Comparison of ENCODE assay signal across 11 mouse cellular contexts in the genomic region with DNA sequence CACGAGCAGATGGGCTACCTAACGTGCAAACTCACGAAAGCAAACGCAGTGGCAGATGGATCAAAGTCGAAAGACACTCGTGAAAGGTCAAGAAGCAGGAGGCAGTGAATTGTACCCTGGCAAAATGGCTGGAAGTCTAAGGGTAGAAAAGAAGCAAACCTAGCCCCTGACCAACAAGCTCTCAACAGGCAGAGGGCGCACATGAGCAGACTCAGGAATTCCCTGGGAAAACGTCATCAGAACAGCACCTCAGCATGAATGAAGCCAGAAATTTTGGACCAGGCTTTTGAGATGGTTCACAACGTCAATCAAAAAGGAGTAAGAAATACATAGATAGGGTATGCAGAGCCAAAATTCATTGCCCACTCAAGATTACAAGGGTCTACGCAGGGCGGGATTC. TPM values are rescaled to one million over a fixed set of nuclear protein-coding genes. Genes with fewer than 3 reads are reported as not detected.
A peak's percentile ranks its signal among the peaks of the same experiment; 100 is the strongest.
DNase-seq lines count a peak whose midpoint lies in the region; ATAC-seq and TF ChIP-seq lines count a peak whose summit lies in the region.
"Not testable (repeated sequence)": the region's sequence is repeated elsewhere in the genome, so short reads cannot be mapped to it uniquely, and the experiment has no call there.
"Had no signal": no experiment of that assay in that cellular context is flagged by ENCODE, and none has a peak within 500 bp of the region (broad histone marks: within the 10 kb centered on the region; RNA-seq: fewer than 3 reads in every experiment).

No protein-coding gene starts in this region.

- not testable (repeated sequence) for H3K4me2 ChIP-seq in hindbrain, postnatal 0 days (ENCODE audit: low read depth, low read length)
- peak overlapping the region; percentile 32; the same call in 1 of the 2 replicates for H3K4me2 ChIP-seq in midbrain, embryonic 15.5 days

- not testable (repeated sequence) for H3K9me3 ChIP-seq in hindbrain, postnatal 0 days (ENCODE audit: low read length); midbrain, embryonic 15.5 days

- not testable (repeated sequence) for H3K9ac ChIP-seq in hindbrain, postnatal 0 days (replicated peaks; ENCODE audit: low read length); liver, adult 2 months (ENCODE audit: low read depth, low read length); midbrain, embryonic 15.5 days

- 3% methylated on average over 5 of the region's 11 CpGs for WGBS in hindbrain, postnatal 0 days
- WGBS in liver, adult 2 months = 12% methylated on average over 7 of the region's 11 CpGs
- WGBS in midbrain, embryonic 15.5 days = 10% methylated on average over 7 of the region's 11 CpGs

- not testable (repeated sequence) for H3K4me1 ChIP-seq in cortical plate, adult 2 months (ENCODE audit: control insufficient read depth, insufficient read depth, low read length); hindbrain, postnatal 0 days (ENCODE audit: insufficient read depth, low read length); liver, adult 2 months (ENCODE audit: control insufficient read depth, insufficient read depth, low read length); midbrain, embryonic 15.5 days; testis, adult 2 months (ENCODE audit: control insufficient read depth, insufficient read depth, low read length)

- H3K27me3 ChIP-seq in hindbrain, postnatal 0 days (ENCODE audit: insufficient read depth, low read length); liver, adult 2 months (ENCODE audit: control insufficient read depth, insufficient read depth, low read length); midbrain, embryonic 15.5 days (replicated peaks); testis, adult 2 months (ENCODE audit: control insufficient read depth, insufficient read depth, low read length): not testable (repeated sequence)

- H3K27ac ChIP-seq in cortical plate, adult 2 months (ENCODE audit: insufficient read depth, low read length); hindbrain, postnatal 0 days; layer of hippocampus, adult 2 months; liver, adult 2 months (replicated peaks; ENCODE audit: insufficient read depth, low read depth, low read length); midbrain, embryonic 15.5 days; testis, adult 2 months (ENCODE audit: control insufficient read depth, insufficient read depth, low read depth, low read length): not testable (repeated sequence)

- H3K4me3 ChIP-seq in cortical plate, adult 2 months (ENCODE audit: insufficient read depth, low read length); hindbrain, postnatal 0 days (ENCODE audit: low read length); layer of hippocampus, adult 2 months; liver, adult 2 months (ENCODE audit: insufficient read depth, low read depth, low read length); testis, adult 2 months (ENCODE audit: control insufficient read depth, low read depth, low read length): not testable (repeated sequence)
- 0 out of 2 replicates have a peak overlapping the region, but pooled peaks have one; percentile 18 for H3K4me3 ChIP-seq in midbrain, embryonic 15.5 days

- not testable (repeated sequence) for ATAC-seq in hindbrain, postnatal 0 days; midbrain, embryonic 15.5 days (replicated peaks)

- DNase-seq in ZHBTc4 (ENCODE audit: low read depth, low spot score) = peak; percentile 55
- DNase-seq in frontal cortex, postnatal 36 days (ENCODE audit: low spot score in 2 of 2) = peak; percentile 30 to 43
- DNase-seq in hindbrain, postnatal 0 days (ENCODE audit: low spot score) = peak; percentile 88
- DNase-seq in layer of hippocampus, adult 2 months (ENCODE audit: low spot score in 2 of 2) = peak in 1 of 2 experiments; percentile 45
- DNase-seq in liver, adult 2 months (ENCODE audit: extremely low read depth, low read depth, low spot score) = not testable (repeated sequence)

- TF ChIP-seq POLR2A in cortical plate, adult 2 months (IDR thresholded peaks at IDR 0.05; ENCODE audit: extremely low read depth, insufficient read depth, low read length); liver, adult 2 months (IDR thresholded peaks at IDR 0.05; ENCODE audit: extremely low read depth, insufficient read depth, low read length); testis, adult 2 months (IDR thresholded peaks at IDR 0.05; ENCODE audit: control insufficient read depth, low read depth, low read length): not testable (repeated sequence)

- peak; percentile 53 for TF ChIP-seq CTCF in cortical plate, adult 2 months (IDR thresholded peaks at IDR 0.05; ENCODE audit: extremely low read depth, insufficient read depth, low read length)
- TF ChIP-seq CTCF in hindbrain, postnatal 0 days (IDR thresholded peaks at IDR 0.05; ENCODE audit: low read depth) = peak; percentile 69
- peak; percentile 63 for TF ChIP-seq CTCF in layer of hippocampus, adult 2 months (conservative IDR thresholded peaks at IDR 0.05)
- TF ChIP-seq CTCF in liver, adult 2 months (IDR thresholded peaks at IDR 0.05; ENCODE audit: low read depth, low read length) = peak; percentile 32; the same call in 1 of the 2 replicates
- TF ChIP-seq CTCF in testis, adult 2 months (IDR thresholded peaks at IDR 0.05; ENCODE audit: control insufficient read depth, insufficient read depth, insufficient replicate concordance, low read depth, low read length) = peak; percentile 19; the same call in 1 of the 2 replicates

- not testable (repeated sequence) for H3K36me3 ChIP-seq in hindbrain, postnatal 0 days (ENCODE audit: insufficient read depth, low read length); liver, adult 2 months (ENCODE audit: control insufficient read depth, insufficient read depth, low read length); midbrain, embryonic 15.5 days (replicated peaks); testis, adult 2 months (ENCODE audit: control insufficient read depth, insufficient read depth, low read length)

- H3K79me2 ChIP-seq in liver, adult 2 months (ENCODE audit: control insufficient read depth, insufficient read depth, low read length) = not testable (repeated sequence)

RNA-seq across cellular contexts. Expression of a gene that starts 1.0 kb away (rescaled TPM):
- polyA plus RNA-seq in cortical plate, adult 2 months (2012; rRNA removed) = 0.15 and 0.31 TPM in 2 replicates
- total RNA-seq in hindbrain, postnatal 0 days (2014; rRNA removed) = 0.25 and 0.26 TPM in 2 replicates
- polyA plus RNA-seq in hindbrain, postnatal 0 days (2015; fragmentation: Nextera tagmentation; extraction: Ambion mirVana) = 1.4 and 1.5 TPM in 2 replicates
- total RNA-seq in layer of hippocampus, adult 2 months (2021) = 1 to 10 TPM in 1 of 2 experiments, under 1 TPM in 1; 0.92 to 1.3 TPM
- not detected in 2 replicates for total RNA-seq in liver, adult 2 months (2014; rRNA removed)
- not detected in 2 replicates for polyA plus RNA-seq in liver, adult 2 months (2012; rRNA removed)
- polyA plus RNA-seq in midbrain, embryonic 15.5 days (2015; fragmentation: Nextera tagmentation; extraction: Ambion mirVana) = 1.5 and 2.0 TPM in 2 replicates
- 0.36 and 0.47 TPM in 2 replicates for polyA plus RNA-seq in testis, adult 2 months (2012; rRNA removed)
- total RNA-seq: megakaryocyte-erythroid progenitor cell, adult 5-6 weeks had no signal

RNA-seq across cellular contexts. Expression of a gene that starts 49.0 kb away (rescaled TPM):
- not detected in 2 replicates for polyA plus RNA-seq in cortical plate, adult 2 months (2012; rRNA removed)
- not detected in 2 replicates for total RNA-seq in hindbrain, postnatal 0 days (2014; rRNA removed)
- polyA plus RNA-seq in hindbrain, postnatal 0 days (2015; fragmentation: Nextera tagmentation; extraction: Ambion mirVana) = not detected in 2 replicates
- not detected for total RNA-seq in layer of hippocampus, adult 2 months (2021)
- not detected in 2 replicates for total RNA-seq in liver, adult 2 months (2014; rRNA removed)
- not detected in 2 replicates for polyA plus RNA-seq in liver, adult 2 months (2012; rRNA removed)
- polyA plus RNA-seq in midbrain, embryonic 15.5 days (2015; fragmentation: Nextera tagmentation; extraction: Ambion mirVana) = not detected in 2 replicates
- 6.0 and 10.2 TPM in 2 replicates for polyA plus RNA-seq in testis, adult 2 months (2012; rRNA removed)
- total RNA-seq: megakaryocyte-erythroid progenitor cell, adult 5-6 weeks had no signal
- polyA plus RNA-seq: activated CD4-positive, CD25-positive, alpha-beta regulatory T cell, adult 4 months; heart, embryonic 16.5 days had no signal

Comparison
In these comparisons a context has a peak if more than half of its experiments do, and no peak if none do; other contexts are left out.
1. CTCF ChIP-seq: peak in every context shown above with its lines; median percentile 69 in hindbrain, postnatal 0 days; 63 in layer of hippocampus, adult 2 months; 53 in cortical plate, adult 2 months; 32 in liver, adult 2 months; 19 in testis, adult 2 months.